Mouse (Mus musculus) CH12F3 (cell line): ENCODE results near the gene Gm14139.
"Not testable (repeated sequence)": the region's sequence is repeated elsewhere in the genome, so short reads cannot be mapped to it uniquely, and the experiment has no call there.

Experiments
- in situ Hi-C: fragments of 300-500 bp; cut with MboI; formaldehyde crosslinking; loops from 2 replicates; pipeline ENCODE4 v1.14.3; 2020; ENCODE audit warnings: low sequenced_read_pairs

The Gm14139 gene

GRCm38 (mm10) chr2:150181570-150181999 is at the start of gene Gm14139:
Gene Gm14139 (plus strand): TSS chr2:150181755.
- in situ Hi-C loops = not testable (repeated sequence)

- in situ Hi-C loops = not testable (repeated sequence)
Measured at GRCm38 (mm10) chr2:150132002-150132401, 49.6 kb upstream of the Gm14139 start.

- in situ Hi-C loops = no loop called here
Measured at GRCm38 (mm10) chr2:150132773-150133172, 48.8 kb upstream of the Gm14139 start.

GRCm38 (mm10) chr2:150136435-150136897 is 45.1 kb upstream of the Gm14139 start, which contains the start of gene Zfp120:
Gene Zfp120 (minus strand): TSS chr2:150136708.
- in situ Hi-C loops = no loop called here

- in situ Hi-C loops = no loop called here
Measured at GRCm38 (mm10) chr2:150166703-150167102, 14.9 kb upstream of the Gm14139 start.

GRCm38 (mm10) chr2:150173833-150174232 is 7.7 kb upstream of the Gm14139 start:
- in situ Hi-C loops = no loop called here

- in situ Hi-C loops = not testable (repeated sequence)
Measured at GRCm38 (mm10) chr2:150179579-150179978, 2.0 kb upstream of the Gm14139 start, which contains the start of gene Gm10770. Gene Gm10770 (minus strand): TSS chr2:150179679.

- in situ Hi-C loops = not testable (repeated sequence)
Measured at GRCm38 (mm10) chr2:150181046-150181445, 509 bp upstream of the Gm14139 start.

- in situ Hi-C loops = not testable (repeated sequence)
Measured at GRCm38 (mm10) chr2:150217600-150218362, 36.2 kb downstream of the Gm14139 start, which contains the start of gene Zfp937. Gene Zfp937 (plus strand): TSS chr2:150218073.

- in situ Hi-C loops = not testable (repeated sequence)
Measured at GRCm38 (mm10) chr2:150218363-150218725, 36.8 kb downstream of the Gm14139 start.

- in situ Hi-C loops = not testable (repeated sequence)
Measured at GRCm38 (mm10) chr2:150223263-150223662, 41.7 kb downstream of the Gm14139 start.
